Mouse (Mus musculus): ENCODE measurements around the gene Pkhd1. TPM values are rescaled to one million over a fixed set of nuclear protein-coding genes. Genes with fewer than 3 reads are reported as not detected.

Gene Pkhd1
- polyA plus RNA-seq, 1 experiment, result not detected

- Histone ChIP-seq H3K9me3 (ENCODE audit: control insufficient read depth, low read length) (no peaks in the 10 kb centered on the region; the same call in 1 of the 2 replicates), H3K27me3 (ENCODE audit: control insufficient read depth) (no peaks in the 10 kb centered on the region), H3K4me3 (replicated peaks) (no peak overlapping the region), H3K36me3 (ENCODE audit: control insufficient read depth) (no peaks in the 10 kb centered on the region), H3K4me1 (ENCODE audit: control insufficient read depth) (no peaks in the 10 kb centered on the region)
- TF ChIP-seq TAL1 (IDR thresholded peaks at IDR 0.05; ENCODE audit: low read length) (no peak), GATA1 (IDR thresholded peaks at IDR 0.05; ENCODE audit: low read length) (no peak)
Observed at GRCm38 (mm10) chr1:20131786-20132596, 485.9 kb downstream of the Pkhd1 start.

DNA sequence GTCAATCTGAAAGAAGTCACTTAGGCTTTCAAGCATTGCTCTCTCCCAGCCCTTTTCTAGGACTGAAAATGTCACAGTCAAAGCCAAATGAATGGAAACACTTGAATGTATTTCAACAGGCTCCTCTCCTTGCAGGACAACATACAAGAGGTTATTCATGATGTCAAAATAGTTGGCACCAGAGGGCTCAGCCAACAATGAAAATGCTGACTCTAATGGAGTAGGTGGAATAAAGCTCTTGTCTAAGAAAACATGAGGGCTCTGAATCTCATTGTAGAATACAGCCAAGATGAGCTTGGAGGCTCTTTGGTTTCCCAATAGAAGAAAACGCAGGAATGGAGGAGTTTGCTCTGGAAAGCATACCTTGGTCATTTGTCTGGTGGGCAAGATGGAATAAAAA, 500.5 kb downstream of the Pkhd1 start:
- no peaks in the 10 kb centered on the region for H3K4me1 ChIP-seq (ENCODE audit: control insufficient read depth)
- no peaks in the 10 kb centered on the region for H3K27me3 ChIP-seq (ENCODE audit: control insufficient read depth)
- no peak for TF ChIP-seq GATA1 (IDR thresholded peaks at IDR 0.05; ENCODE audit: low read length)
- TF ChIP-seq TAL1 (IDR thresholded peaks at IDR 0.05; ENCODE audit: low read length), result no peak
- H3K4me3 ChIP-seq (replicated peaks), result no peak overlapping the region
- H3K9me3 ChIP-seq (ENCODE audit: control insufficient read depth, low read length), result no peaks in the 10 kb centered on the region
- no peaks in the 10 kb centered on the region for H3K36me3 ChIP-seq (ENCODE audit: control insufficient read depth)

- no peak for TF ChIP-seq TAL1 (IDR thresholded peaks at IDR 0.05; ENCODE audit: low read length)
- TF ChIP-seq GATA1 (IDR thresholded peaks at IDR 0.05; ENCODE audit: low read length), result no peak
- Histone ChIP-seq H3K27me3 (ENCODE audit: control insufficient read depth) (no peaks in the 10 kb centered on the region), H3K4me3 (replicated peaks) (no peak overlapping the region), H3K9me3 (ENCODE audit: control insufficient read depth, low read length) (no peaks in the 10 kb centered on the region), H3K36me3 (ENCODE audit: control insufficient read depth) (no peaks in the 10 kb centered on the region), H3K4me1 (ENCODE audit: control insufficient read depth) (no peaks in the 10 kb centered on the region)
Observed at GRCm38 (mm10) chr1:20069733-20070132, 548.1 kb downstream of the Pkhd1 start.

DNA sequence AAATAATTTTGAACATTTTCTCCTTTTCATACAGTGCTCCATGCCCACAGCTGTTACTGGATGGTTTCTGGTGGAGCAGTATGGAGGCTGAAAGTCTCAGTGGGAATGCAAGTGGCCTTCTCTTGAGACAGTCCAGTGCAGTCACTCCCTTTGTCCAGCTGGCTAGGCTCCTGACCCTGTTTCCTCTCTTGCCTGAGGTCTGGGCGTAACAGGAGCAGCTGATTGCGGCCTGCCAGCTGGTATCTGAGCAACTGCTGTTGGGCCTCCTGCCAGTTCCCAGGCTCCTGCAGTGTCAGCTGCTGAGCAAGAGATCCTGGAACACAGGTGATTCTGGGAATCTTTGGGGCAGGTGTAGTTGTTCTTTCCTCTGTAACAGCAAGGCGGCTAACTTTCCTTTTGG, 559.6 kb downstream of the Pkhd1 start:
- no peak for TF ChIP-seq TAL1 (IDR thresholded peaks at IDR 0.05; ENCODE audit: low read length)
- TF ChIP-seq GATA1 (IDR thresholded peaks at IDR 0.05; ENCODE audit: low read length), result no peak
- no peak overlapping the region for H3K4me3 ChIP-seq (replicated peaks)
- no peaks in the 10 kb centered on the region for H3K36me3 ChIP-seq (ENCODE audit: control insufficient read depth)
- no peaks in the 10 kb centered on the region for H3K27me3 ChIP-seq (ENCODE audit: control insufficient read depth)
- H3K4me1 ChIP-seq (ENCODE audit: control insufficient read depth), result no peaks in the 10 kb centered on the region
- no peaks in the 10 kb centered on the region for H3K9me3 ChIP-seq (ENCODE audit: control insufficient read depth, low read length)

GRCm38 (mm10) chr1:20039389-20039788, 578.5 kb downstream of the Pkhd1 start:
- H3K9me3 ChIP-seq (ENCODE audit: control insufficient read depth, low read length), result no peaks in the 10 kb centered on the region
- H3K36me3 ChIP-seq (ENCODE audit: control insufficient read depth), result no peaks in the 10 kb centered on the region
- H3K4me1 ChIP-seq (ENCODE audit: control insufficient read depth), result no peaks in the 10 kb centered on the region
- no peak overlapping the region for H3K4me3 ChIP-seq (replicated peaks)
- no peak for TF ChIP-seq TAL1 (IDR thresholded peaks at IDR 0.05; ENCODE audit: low read length)
- TF ChIP-seq GATA1 (IDR thresholded peaks at IDR 0.05; ENCODE audit: low read length), result no peak
- no peaks in the 10 kb centered on the region for H3K27me3 ChIP-seq (ENCODE audit: control insufficient read depth)

GRCm38 (mm10) chr1:20035277-20035676, 582.6 kb downstream of the Pkhd1 start:
- no peaks in the 10 kb centered on the region for H3K36me3 ChIP-seq (ENCODE audit: control insufficient read depth)
- TF ChIP-seq GATA1 (IDR thresholded peaks at IDR 0.05; ENCODE audit: low read length) (no peak), TAL1 (IDR thresholded peaks at IDR 0.05; ENCODE audit: low read length) (no peak)
- no peaks in the 10 kb centered on the region for H3K9me3 ChIP-seq (ENCODE audit: control insufficient read depth, low read length)
- no peak overlapping the region for H3K4me3 ChIP-seq (replicated peaks)
- no peaks in the 10 kb centered on the region for H3K27me3 ChIP-seq (ENCODE audit: control insufficient read depth)
- no peaks in the 10 kb centered on the region for H3K4me1 ChIP-seq (ENCODE audit: control insufficient read depth)

DNA sequence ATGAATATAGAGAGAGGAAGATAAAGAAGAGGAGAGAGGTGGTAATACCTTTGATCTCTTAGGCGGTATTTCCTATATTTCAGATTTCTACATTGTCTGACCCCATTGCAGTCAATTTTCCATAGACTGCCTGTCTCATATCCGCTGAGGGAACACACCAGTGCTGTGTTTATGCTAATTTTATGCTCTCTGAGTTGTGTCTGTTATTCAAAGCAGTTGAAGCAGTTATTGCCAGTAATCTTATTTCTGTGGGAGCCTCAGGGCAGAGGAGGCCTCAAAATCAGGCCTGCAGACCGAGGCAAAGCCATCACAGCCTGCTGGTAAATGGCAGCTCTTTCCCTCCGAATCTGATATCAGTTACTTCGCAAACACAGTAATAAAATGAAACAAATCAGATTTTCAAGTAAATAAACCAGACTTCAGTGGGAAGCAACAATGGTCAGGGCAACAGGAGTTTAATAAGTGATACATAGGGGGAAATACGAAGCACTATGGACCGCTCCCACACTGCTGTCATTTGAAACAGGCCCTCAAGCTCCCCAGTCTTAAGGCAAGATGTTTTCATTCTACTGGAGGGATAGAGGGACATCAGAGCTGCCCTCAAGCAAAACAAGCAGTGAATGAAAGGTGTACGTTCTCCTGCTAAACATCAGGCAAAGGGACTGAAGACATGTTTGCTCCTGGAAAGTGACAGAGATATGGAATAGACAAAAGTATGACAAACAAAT, 599.5 kb downstream of the Pkhd1 start:
- H3K4me3 ChIP-seq (replicated peaks), result no peak overlapping the region

DNA sequence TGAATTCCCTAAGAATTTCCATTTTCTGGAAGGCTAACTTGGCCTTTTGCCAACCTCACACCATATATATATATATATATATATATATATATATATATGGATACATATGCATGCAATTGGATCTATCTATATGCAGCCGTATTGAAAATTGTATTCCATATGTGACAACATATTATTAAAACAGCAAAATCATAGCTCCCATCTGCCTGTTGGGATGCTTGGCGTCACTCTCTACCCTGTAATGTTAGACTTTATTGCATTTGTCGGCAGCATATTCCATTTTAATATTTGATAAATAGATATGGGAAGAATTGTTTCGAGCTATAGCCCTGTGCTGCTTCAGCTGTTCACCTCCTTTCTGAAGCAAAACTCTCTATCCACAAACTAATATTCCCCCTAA, 600.2 kb downstream of the Pkhd1 start:
- no peak overlapping the region for H3K4me3 ChIP-seq (replicated peaks)
- no peaks in the 10 kb centered on the region; the same call in 1 of the 2 replicates for H3K9me3 ChIP-seq (ENCODE audit: control insufficient read depth, low read length)
- TF ChIP-seq GATA1 (IDR thresholded peaks at IDR 0.05; ENCODE audit: low read length) (no peak), TAL1 (IDR thresholded peaks at IDR 0.05; ENCODE audit: low read length) (no peak)
- no peaks in the 10 kb centered on the region for H3K4me1 ChIP-seq (ENCODE audit: control insufficient read depth)
- no peaks in the 10 kb centered on the region for H3K36me3 ChIP-seq (ENCODE audit: control insufficient read depth)
- H3K27me3 ChIP-seq (ENCODE audit: control insufficient read depth), result no peaks in the 10 kb centered on the region

More for the DNA sequence above, 599.5 kb downstream of the Pkhd1 start:
- Histone ChIP-seq H3K4me1 (ENCODE audit: control insufficient read depth) (no peaks in the 10 kb centered on the region), H3K36me3 (ENCODE audit: control insufficient read depth) (no peaks in the 10 kb centered on the region), H3K9me3 (ENCODE audit: control insufficient read depth, low read length) (no peaks in the 10 kb centered on the region), H3K27me3 (ENCODE audit: control insufficient read depth) (no peaks in the 10 kb centered on the region)
- no peak for TF ChIP-seq GATA1 (IDR thresholded peaks at IDR 0.05; ENCODE audit: low read length)
- no peak for TF ChIP-seq TAL1 (IDR thresholded peaks at IDR 0.05; ENCODE audit: low read length)

Other genes starting within 250 kb of the Pkhd1 start
- not detected in 2 replicates for gene Il17a, start 112.8 kb upstream of the Pkhd1 start, polyA plus RNA-seq (2012)
- gene Il17f, start 172.6 kb upstream of the Pkhd1 start, polyA plus RNA-seq (2012), result not detected in 2 replicates
- 12.8 and 15.9 TPM in 2 replicates for gene Mcm3, start 202.2 kb upstream of the Pkhd1 start, polyA plus RNA-seq (2012)